Mouse (Mus musculus): Measurements from ENCODE around the gene Vopp1.
A peak's percentile ranks its signal among the peaks of the same experiment; 100 is the strongest.

The Vopp1 gene

GRCm38 (mm10) chr6:57701686-57702085 lies 123.3 kb downstream of the Vopp1 start:
- no peak for DNase-seq

GRCm38 (mm10) chr6:57693116-57693515 lies 131.8 kb downstream of the Vopp1 start:
- DNase-seq: no peak

GRCm38 (mm10) chr6:57691467-57692261 lies 133.3 kb downstream of the Vopp1 start, which contains the start of gene Pyurf:
Pyurf (minus strand) TSS chr6:57692078.
- peak; percentile 94 for DNase-seq

GRCm38 (mm10) chr6:57684156-57684555 lies 140.8 kb downstream of the Vopp1 start:
- no peak for DNase-seq

Measured in kidney, postnatal 10 days (tissue).